Mouse (Mus musculus) spleen, embryonic (tissue): ENCODE measurements around the gene Folh1.
"Not testable (repeated sequence)": the region's sequence is repeated elsewhere in the genome, so short reads cannot be mapped to it uniquely, and the experiment has no call there.

Source experiments
- CTCF ChIA-PET: fragments of 350-600 bp; sonication (Branson Sonifier 250); formaldehyde crosslinking; loops from one replicate; lab custom pipeline; 2022; lab: Charles Lee

The Folh1 gene

DNA sequence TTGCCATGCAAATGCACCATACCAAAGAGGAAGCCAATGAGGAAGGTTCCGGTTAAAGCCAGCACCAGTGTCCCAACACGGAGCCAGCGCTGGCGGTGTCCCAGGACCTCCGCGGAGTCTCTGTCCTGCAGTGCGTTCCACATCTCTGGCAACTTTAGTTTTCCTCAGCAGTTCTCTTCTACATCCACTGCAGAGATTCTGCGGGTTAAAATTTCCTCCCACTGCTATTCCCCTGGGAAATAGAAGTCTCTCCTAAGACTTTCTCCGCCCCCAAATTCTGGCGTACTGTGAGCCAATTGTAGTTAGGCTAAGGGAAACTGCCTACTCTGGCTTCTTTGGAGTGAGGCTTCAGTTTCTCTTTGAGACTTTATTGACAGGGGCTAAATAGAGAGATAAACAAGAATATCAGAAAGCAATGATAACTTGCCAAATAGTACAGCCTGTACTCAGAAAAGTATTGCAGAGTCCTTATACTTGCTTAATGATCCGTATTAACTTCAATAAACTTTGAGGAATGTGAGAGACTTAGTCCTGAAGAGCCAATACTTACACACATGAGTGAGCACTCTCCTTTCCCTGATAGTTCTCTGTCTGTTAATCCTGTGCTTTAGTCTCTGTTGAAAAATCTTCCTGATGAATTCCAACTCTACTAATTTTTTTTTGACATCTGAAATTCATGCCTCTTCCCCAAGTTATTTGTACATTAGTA lies at the start of gene Folh1:
Gene Folh1, minus strand, starts transcription at position 327 of the 709 bp plus-strand sequence.
- CTCF ChIA-PET = no interaction called here

DNA sequence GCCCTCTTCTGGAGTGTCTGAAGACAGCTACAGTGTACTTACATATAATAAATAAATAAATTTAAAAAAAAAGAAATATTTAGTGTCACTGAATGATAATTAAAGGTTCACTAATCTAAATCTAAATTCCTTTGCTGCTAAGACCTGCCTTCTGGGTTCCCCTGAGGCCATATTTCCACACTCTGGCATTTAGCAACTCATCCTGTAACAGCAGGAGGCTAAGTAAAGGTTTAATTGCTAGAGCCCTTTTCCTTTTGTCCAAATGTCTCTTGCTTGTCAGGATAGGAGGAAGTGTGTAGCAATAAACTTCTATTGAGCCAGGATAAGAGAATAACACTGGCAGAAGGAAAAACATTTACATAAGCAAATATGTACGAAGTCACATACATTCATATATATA lies 40.7 kb upstream of the Folh1 start:
- CTCF ChIA-PET = no interaction called here

DNA sequence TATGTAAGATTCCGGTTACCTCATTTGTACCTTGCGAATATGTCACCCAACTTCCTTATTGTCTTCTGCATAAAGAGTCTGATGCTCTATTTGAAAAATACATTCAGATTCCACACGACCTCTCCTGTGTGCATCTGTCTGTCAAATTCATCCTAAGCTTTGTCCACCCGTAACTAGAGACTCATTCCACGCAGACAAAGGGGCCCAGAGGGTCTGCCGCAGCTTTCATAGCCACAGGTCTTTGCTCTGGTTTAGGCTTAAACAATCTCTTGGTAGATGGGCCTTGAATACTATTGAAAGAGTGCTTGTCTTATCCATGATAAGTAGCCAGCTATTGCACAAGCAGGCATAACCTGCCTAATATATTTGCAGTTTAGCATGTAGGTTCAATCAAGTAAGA lies 40.0 kb upstream of the Folh1 start:
- CTCF ChIA-PET = not testable (repeated sequence)

DNA sequence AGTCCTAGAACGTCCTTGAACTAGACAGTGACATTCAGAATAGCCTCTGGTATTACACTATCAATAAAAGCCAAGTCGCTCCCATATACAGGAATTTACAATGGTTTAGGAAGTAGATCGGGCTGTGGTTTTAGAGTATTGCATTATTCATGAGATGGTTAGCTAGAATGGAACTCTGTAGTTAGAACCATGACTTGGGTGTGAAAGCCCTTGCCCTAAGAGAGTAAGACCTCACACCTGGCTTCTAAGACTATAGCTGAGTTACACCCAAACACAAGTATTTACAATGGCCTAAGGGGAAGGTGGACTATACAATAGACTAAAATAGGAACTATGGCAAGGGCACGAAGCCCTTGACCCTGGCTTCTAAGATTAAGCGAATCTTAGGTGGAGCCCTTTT lies 39.5 kb upstream of the Folh1 start:
- CTCF ChIA-PET = not testable (repeated sequence)

DNA sequence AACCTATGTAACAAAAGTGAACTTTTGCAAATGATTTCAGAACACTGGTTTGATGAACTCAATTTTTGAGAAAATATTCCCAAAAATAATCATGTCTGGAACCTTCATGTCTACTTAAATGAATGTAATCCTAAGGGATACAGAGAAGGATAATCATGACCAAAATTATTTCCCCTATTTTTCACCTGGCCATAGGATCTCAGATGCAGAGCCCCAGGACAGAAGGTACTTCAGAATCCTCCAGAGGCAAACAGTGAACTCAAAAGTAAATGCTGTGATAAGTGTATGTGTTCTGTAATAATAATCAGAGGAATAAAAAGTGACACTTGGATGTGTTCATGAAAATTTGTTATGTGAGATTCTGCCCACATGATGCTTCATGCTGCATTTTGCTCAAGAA lies 19.0 kb upstream of the Folh1 start, which contains the start of gene Vmn2r77:
Gene Vmn2r77, plus strand, starts transcription at position 301 of the 400 bp plus-strand sequence.
- CTCF ChIA-PET = no interaction called here

DNA sequence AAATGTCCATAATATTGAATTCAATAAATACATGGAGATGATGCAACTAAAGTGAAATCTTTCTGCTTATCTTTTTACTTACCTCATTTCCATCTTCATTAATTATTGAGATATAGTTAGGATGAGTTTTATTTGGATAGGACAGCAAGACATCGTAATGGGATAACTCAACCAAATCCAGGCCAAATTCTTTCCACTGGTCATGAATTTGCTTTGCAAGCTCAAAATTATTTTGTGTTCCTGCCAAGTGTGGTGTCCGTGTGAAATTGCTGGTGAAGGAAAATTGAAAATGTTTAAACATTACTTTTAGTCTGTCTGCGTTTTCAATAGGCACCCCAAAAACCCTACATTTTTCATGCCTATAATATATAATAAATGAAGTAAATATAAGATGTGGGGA lies 4.1 kb downstream of the Folh1 start:
- CTCF ChIA-PET = no interaction called here

DNA sequence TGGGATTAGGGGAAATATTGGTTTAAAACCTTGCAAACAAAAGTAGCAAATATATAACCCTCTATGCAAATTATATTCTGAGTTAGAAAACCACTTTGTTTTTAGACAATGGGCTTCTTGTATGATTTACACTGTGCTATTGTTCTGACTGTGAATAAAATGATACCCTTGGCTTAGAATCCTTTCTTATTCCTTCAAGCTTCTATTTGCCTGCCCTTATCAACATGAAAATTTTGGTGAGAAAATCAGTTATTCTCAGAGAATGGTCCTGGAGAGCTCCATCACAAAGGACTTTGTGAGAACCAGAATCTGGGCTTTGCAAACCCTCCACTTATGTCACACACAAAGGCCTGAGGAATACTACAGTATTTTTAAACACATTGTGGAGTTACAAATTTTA lies 11.1 kb downstream of the Folh1 start:
- CTCF ChIA-PET = interaction anchor here (0.6 kb wide), 1 partner anchor 27 kb away, joined by 6 read pairs; no protein-coding TSS in a partner anchor

DNA sequence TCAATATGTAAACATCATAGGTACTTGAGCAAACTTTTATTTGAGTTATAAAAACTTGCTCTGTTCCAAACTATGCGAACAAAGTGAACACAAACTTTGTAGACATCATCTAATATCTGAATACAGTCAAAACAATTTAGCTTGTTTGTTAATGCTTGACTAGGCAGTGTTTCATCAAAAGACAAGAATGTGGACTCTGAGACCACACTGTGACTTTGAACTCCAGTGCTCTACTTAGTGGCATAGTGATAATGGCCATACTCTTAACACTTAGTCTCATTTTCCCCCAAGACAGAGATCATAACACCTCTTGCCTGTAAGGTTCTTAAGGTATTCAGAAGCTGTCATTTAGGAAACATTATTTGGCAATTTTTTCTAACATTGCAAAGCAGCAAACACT lies 15.0 kb downstream of the Folh1 start:
- CTCF ChIA-PET = no interaction called here

DNA sequence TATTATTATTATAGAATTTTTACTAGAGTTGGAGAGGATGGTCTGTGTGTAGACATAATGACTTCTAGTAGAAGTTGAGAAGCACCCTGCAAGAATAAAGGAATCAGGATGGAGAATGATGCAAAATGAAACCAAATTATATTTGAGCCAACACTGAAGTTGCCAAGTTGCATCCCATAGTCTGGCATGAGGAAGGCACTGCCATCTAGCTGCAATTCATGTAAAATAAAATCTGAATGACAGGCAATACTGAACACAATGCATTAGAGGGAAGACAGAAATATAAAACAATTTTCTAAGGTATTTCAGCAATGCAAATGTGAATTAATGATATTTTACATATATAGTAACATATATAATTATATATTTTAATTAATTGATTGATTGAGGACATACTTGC lies 50.7 kb downstream of the Folh1 start:
- CTCF ChIA-PET = no interaction called here

DNA sequence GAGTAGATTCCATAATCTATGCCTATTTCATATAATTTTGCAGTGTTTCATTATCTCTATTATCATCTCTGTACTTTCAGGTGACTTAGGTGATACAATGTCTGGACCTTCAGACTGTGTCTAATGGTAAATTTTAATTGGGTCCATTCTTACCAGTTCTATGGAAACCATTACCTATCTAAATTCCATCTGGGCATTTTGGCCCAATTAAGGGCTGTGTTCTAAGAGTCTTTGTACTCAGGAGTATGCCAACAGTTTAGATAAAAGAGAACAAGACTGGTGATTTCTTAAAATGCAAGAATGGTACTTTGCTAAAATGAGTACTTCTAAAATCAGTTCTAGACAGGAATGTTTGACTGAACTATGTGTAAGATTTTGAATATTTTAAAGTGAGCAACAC lies 87.7 kb downstream of the Folh1 start, which contains the start of gene Olfr292:
Gene Olfr292, plus strand, starts transcription at position 301 of the 400 bp plus-strand sequence.
- CTCF ChIA-PET = no interaction called here
